Mouse (Mus musculus): ENCODE measurements around the gene Fcer1g.

Fcer1g gene

GRCm38 (mm10) chr1:171187851-171188700 is 46.1 kb downstream of the Fcer1g start:
- DNase-seq (ENCODE audit: low read depth, low spot score) = peak; percentile 37

GRCm38 (mm10) chr1:171185655-171186054 is 48.5 kb downstream of the Fcer1g start:
- no peak for DNase-seq (ENCODE audit: low read depth, low spot score)

- no peak for DNase-seq (ENCODE audit: low read depth, low spot score)
Measured at GRCm38 (mm10) chr1:171184314-171184713, 49.9 kb downstream of the Fcer1g start.

- no peak for DNase-seq (ENCODE audit: low read depth, low spot score)
Measured at GRCm38 (mm10) chr1:171183620-171184019, 50.5 kb downstream of the Fcer1g start.

- no peak for DNase-seq (ENCODE audit: low read depth, low spot score)
Measured at GRCm38 (mm10) chr1:171183025-171183424, 51.1 kb downstream of the Fcer1g start.

Measured in ZHBTc4 (cell line).